Mouse (Mus musculus) hindbrain, embryonic 10.5 days (tissue): ENCODE measurements around the gene Zc3h13. TPM values are rescaled to one million over a fixed set of nuclear protein-coding genes. Genes with fewer than 3 reads are reported as not detected.

ENCODE experiments used
- DNase-seq: peaks from one replicate; pipeline ENCODE4 v3.0.0-alpha.2; 2017; ENCODE audit warnings: low spot score
- H3K27ac ChIP-seq: fragments of 300-500 bp; sonication (generic); 2 replicates; pipeline ENCODE4 v1.5.1; 2016; ENCODE audit warnings: mild to moderate bottlenecking, moderate library complexity
- H3K27me3 ChIP-seq: fragments of 300-500 bp; sonication (generic); 2 replicates; pipeline ENCODE4 v1.6.1; 2016; ENCODE audit warnings: mild to moderate bottlenecking; ENCODE audit not compliant: poor library complexity, insufficient read depth, severe bottlenecking
- H3K36me3 ChIP-seq: fragments of 300-500 bp; sonication (generic); 2 replicates; pipeline ENCODE4 v1.6.1; 2016; ENCODE audit warnings: mild to moderate bottlenecking, moderate library complexity
- H3K4me1 ChIP-seq: fragments of 300-500 bp; sonication (generic); replicated peaks from 2 replicates; pipeline ENCODE4 v1.6.1; 2016; ENCODE audit warnings: mild to moderate bottlenecking
- H3K4me3 ChIP-seq: fragments of 300-500 bp; sonication (generic); 2 replicates; pipeline ENCODE4 v1.5.1; 2016; ENCODE audit warnings: mild to moderate bottlenecking, moderate library complexity
- H3K9me3 ChIP-seq: fragments of 300-500 bp; sonication (generic); 2 replicates; pipeline ENCODE4 v1.6.1; 2016; ENCODE audit warnings: mild to moderate bottlenecking, moderate library complexity
- WGBS: fragments of 180-500 bp; shearing (Covaris S2); methylation state at CpG from one replicate; pipeline ENCODE4 v1.1.7; 2016; 5-methylcytosine and 5-hydroxymethylcytosine counted together
- polyA plus RNA-seq: library from polyadenylated mRNA; unstranded; fragments of >200 nt; fragmentation: Nextera tagmentation; extraction: Ambion mirVana; gene quantifications from 2 replicates; pipeline ENCODE4 v1.2.1, GENCODE M21; 2016

The Zc3h13 gene
- polyA plus RNA-seq, 1 experiment from 2014 or later: 32.2 TPM

DNA sequence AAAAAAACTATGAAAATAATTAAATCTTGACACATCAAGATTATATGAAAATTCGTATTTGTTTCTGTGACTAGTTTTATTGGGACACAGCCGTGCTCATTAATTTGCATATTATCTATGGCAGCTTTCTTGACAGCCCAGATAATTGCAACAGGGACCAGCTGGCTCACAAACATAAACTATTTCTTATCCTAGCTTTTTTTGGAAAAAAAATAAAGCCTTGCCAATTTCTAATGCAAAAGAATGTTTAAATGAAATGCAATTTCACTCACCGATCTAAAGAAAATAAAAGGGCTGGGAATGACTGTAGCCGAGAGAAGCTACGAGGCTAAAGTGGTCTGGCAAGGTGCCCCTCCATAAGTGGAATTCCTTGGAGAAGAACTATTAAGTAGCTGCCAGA, 3.8 kb upstream of the Zc3h13 start:
- Histone ChIP-seq H3K27me3 (no peaks in the 10 kb centered on the region), H3K36me3 (no peaks in the 10 kb centered on the region), H3K27ac (no peak overlapping the region), H3K4me3 (no peak overlapping the region), H3K4me1 (peaks cover 13% of the 10 kb centered on the region), H3K9me3 (no peaks in the 10 kb centered on the region)
- no peak for DNase-seq
- 83% methylated on average over 5 of the region's 5 CpGs for WGBS

DNA sequence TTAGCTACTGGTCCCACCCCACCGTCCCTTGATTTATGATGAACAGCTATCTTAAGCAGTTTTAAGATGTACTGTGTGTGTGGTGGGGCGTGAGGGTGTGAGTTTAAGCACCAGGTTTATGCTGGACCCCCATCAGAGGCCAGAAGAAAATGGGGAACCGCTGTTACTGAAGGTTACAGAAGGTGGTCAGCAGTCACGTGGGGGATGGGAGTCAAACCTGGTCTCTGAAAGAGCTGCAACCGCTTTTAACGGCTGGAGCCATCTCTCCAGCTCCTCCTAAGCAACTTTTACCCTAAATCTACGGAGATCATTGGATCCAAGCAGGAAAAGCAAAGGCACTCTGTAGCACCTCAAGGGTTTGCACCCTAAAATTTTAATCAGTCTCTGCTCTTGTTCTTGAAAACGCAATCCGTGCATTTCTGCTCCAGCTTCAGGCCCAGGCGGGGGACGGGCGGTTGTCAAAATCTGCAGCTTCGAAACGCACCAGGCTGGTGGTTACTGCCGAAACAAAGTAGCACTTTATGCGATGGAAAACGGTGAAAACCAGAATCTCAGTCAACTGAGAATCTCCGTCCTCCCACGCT, 472 bp upstream of the Zc3h13 start:
- WGBS: 6% methylated on average over 19 of the region's 19 CpGs
- DNase-seq: no peak

DNA sequence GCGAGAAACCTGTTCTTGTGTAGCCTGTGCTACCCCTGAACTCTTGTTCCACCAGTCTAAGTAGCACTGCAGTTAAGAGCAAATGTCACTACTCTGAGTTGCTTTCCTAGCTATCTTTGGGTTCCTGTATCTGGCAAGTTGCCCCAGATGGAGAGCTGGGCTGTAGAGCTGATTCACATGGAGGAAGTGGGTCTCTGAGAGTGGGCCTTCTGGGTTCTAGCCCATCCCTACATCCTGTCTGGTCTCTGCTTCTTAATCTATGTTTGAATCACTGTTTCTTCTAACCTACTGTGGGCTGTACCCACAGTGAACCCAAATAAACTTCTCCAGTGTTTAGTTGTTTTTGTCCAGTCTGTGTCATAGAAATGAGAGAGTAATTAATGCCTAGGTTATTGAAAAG, 16.9 kb downstream of the Zc3h13 start:
- DNase-seq: no peak
- peaks cover 3% of the 10 kb centered on the region; the same call in 1 of the 2 replicates for H3K4me1 ChIP-seq
- no peaks in the 10 kb centered on the region for H3K27me3 ChIP-seq
- H3K9me3 ChIP-seq: no peaks in the 10 kb centered on the region
- WGBS: 91% methylated on average over 1 of the region's 1 CpGs
- H3K4me3 ChIP-seq: no peak overlapping the region
- H3K27ac ChIP-seq: no peak overlapping the region
- H3K36me3 ChIP-seq: no peaks in the 10 kb centered on the region

More for the DNA sequence above, 472 bp upstream of the Zc3h13 start:
- Histone ChIP-seq H3K9me3 (no peaks in the 10 kb centered on the region), H3K36me3 (no peaks in the 10 kb centered on the region), H3K27me3 (no peaks in the 10 kb centered on the region), H3K4me3 (peak overlapping the region; percentile 94), H3K4me1 (peaks cover 18% of the 10 kb centered on the region), H3K27ac (peak overlapping the region; percentile 91)

DNA sequence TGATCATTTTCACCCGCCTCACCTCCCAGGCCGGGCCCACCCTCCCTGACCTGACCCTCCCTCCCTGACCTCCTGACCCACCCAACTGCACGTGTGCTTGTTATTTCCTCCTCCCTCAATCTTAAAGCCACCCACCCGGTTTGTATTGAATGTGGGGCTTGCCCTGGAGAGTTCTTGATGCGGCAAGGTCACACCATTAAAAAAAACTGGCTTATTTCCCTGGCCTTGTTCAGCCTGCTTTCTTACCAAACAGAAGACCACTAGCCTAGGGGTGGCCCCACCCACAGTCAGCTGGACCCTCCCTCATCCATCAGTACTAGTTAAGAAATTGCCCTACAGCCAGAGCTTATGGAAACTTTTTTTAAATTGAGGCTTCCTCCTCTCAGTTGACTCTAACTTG, 19.6 kb downstream of the Zc3h13 start:
- 38% methylated on average over 5 of the region's 5 CpGs for WGBS
- H3K27ac ChIP-seq: no peak overlapping the region
- H3K4me1 ChIP-seq: peaks cover 3% of the 10 kb centered on the region; the same call in 1 of the 2 replicates
- DNase-seq: no peak
- no peaks in the 10 kb centered on the region for H3K36me3 ChIP-seq
- no peaks in the 10 kb centered on the region for H3K27me3 ChIP-seq
- no peak overlapping the region for H3K4me3 ChIP-seq
- no peaks in the 10 kb centered on the region for H3K9me3 ChIP-seq

DNA sequence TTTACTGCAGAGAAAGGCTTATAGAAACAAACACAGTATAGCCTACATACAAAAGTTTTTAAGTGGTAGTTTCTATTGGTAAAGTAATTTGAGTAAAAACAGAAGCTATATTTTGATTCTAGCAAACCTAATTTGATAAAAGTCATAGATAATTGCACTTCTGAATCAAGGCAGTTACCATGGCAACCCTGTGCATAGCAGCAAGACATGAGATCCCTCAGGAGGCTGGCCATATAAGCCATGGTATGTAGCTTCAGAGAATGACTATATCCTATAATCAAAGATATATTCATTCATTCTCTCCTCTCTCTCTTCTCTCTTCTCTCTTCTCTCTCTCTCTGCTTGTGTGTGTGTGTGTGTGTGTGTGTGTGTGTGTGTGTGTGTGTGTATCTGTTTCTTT, 23.7 kb downstream of the Zc3h13 start:
- H3K27ac ChIP-seq: no peak overlapping the region
- H3K4me3 ChIP-seq: no peak overlapping the region
- H3K4me1 ChIP-seq: peaks cover 3% of the 10 kb centered on the region; the same call in 1 of the 2 replicates
- peaks cover 4% of the 10 kb centered on the region; the same call in 1 of the 2 replicates for H3K36me3 ChIP-seq
- no peak for DNase-seq
- no peaks in the 10 kb centered on the region for H3K9me3 ChIP-seq
- no peaks in the 10 kb centered on the region for H3K27me3 ChIP-seq

DNA sequence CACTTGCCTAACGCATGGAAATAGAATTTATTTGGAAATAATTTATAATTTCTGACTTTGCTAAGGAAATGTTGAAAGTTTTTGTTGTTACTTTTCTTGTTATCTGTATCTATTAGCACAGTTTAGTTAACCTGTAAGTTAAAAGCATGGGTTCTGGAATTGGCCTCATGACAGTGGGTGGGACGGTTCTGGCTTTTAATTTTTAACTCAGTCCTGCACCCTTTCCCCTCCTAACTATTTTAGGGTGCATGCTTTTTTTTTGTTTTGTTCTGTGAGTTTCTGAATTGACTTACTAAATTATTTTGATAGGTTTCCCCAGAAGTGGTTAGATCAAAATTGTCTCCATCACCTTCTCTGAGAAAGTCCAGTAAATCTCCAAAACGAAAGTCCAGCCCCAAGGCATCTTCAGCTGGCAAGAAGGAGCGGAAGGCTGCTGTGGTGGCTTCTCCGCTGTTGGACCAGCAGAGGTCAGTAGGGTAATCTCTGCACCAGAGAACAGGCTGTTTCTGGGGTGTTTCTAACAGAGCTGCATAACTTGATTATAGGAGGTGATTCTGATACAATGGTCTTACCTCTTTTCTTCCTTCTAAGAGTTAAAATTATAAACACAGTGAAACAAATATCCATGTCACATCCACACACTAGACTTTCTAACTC, 25.3 kb downstream of the Zc3h13 start:
- no peaks in the 10 kb centered on the region for H3K4me1 ChIP-seq
- H3K36me3 ChIP-seq: peaks cover 8% of the 10 kb centered on the region; the same call in 1 of the 2 replicates
- H3K27ac ChIP-seq: no peak overlapping the region
- peak; percentile 16 for DNase-seq
- no peak overlapping the region for H3K4me3 ChIP-seq
- H3K27me3 ChIP-seq: no peaks in the 10 kb centered on the region
- 63% methylated on average over 5 of the region's 5 CpGs for WGBS
- H3K9me3 ChIP-seq: no peaks in the 10 kb centered on the region

DNA sequence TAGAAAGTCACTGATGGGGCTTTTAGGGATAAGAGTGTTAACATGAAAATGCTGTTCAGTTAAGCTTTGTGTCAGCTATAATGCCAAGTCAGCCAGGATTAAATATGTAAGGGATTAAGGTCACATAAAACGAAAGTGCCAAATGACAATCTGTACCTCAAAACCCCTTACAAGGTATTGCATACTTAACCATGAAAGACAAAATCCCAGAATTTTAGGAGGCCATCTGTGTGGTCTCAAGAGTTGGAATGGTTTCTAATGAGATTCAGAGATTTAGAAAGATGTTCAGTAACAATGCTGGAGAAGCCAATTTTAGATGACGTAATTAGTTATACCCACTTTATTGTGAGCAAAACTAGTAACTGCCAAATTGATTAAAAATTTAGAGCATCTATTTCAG, 30.3 kb downstream of the Zc3h13 start:
- DNase-seq: no peak
- Histone ChIP-seq H3K4me1 (no peaks in the 10 kb centered on the region), H3K27ac (no peak overlapping the region), H3K36me3 (peaks cover 8% of the 10 kb centered on the region; the same call in 1 of the 2 replicates), H3K4me3 (no peak overlapping the region), H3K9me3 (no peaks in the 10 kb centered on the region), H3K27me3 (no peaks in the 10 kb centered on the region)
- 92% methylated on average over 2 of the region's 2 CpGs for WGBS

DNA sequence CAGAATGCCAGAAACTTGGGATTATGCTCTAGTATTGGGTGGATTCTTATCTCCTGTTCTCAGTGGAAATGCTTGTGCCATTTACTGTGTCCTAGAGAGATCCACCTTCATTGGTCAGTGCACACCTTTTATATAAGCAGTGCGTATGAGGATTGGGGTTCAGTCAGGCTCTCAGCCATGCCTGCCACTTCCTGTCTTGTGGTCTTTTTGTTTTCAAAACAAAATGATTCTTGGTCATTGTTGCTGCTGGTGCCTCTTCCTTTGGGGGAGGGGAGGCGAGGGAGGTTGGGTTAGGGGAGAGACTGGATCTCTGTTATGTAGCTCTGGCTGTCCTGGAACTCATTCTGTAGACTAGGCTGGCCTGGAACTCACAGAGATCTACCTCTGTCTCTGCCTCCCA, 34.6 kb downstream of the Zc3h13 start:
- H3K9me3 ChIP-seq: no peaks in the 10 kb centered on the region
- no peaks in the 10 kb centered on the region for H3K4me1 ChIP-seq
- H3K36me3 ChIP-seq: peaks cover 28% of the 10 kb centered on the region
- no peak overlapping the region for H3K27ac ChIP-seq
- no peak for DNase-seq
- WGBS: 93% methylated on average over 2 of the region's 2 CpGs
- H3K27me3 ChIP-seq: no peaks in the 10 kb centered on the region
- no peak overlapping the region for H3K4me3 ChIP-seq

DNA sequence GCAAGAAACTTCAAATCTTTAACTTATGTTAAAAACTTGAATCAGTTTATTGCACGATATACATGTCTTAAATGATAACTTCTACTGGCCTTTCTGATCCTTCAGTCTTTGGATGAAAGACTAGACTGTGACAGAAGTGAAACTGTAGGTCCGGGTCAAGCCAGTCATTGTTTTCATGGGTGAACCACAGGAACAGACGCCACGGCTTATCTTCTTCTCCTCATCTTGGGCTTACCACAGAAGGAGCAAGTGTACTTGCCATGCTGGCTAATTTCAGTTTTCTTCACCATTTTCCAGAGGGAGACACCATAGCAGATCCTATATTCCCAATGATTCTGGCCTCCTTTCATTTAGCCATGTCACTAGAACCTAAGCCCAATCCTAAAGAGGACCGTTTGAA, 36.1 kb downstream of the Zc3h13 start:
- WGBS: 92% methylated on average over 5 of the region's 5 CpGs
- peaks cover 38% of the 10 kb centered on the region for H3K36me3 ChIP-seq
- H3K27ac ChIP-seq: no peak overlapping the region
- no peak overlapping the region for H3K4me3 ChIP-seq
- no peaks in the 10 kb centered on the region for H3K27me3 ChIP-seq
- no peaks in the 10 kb centered on the region for H3K9me3 ChIP-seq
- no peak for DNase-seq
- H3K4me1 ChIP-seq: no peaks in the 10 kb centered on the region

DNA sequence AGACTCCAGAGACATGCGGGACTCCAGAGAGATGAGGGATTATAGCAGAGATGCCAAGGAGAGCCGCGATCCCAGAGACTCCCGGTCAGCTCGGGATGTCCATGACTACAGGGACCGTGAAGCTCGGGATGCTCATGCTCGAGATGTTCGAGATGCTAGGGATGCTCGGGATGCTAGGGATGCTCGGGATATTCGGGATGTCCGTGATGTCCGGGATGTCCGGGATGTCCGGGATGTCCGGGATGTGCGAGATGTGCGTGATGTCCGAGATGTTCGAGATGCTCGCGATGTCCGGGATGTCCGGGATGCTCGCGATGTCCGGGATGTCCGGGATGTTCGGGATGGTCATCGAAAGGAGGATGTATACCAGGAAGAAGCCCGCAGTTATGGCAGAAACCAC, 39.2 kb downstream of the Zc3h13 start:
- WGBS: 96% methylated on average over 32 of the region's 32 CpGs
- no peak for DNase-seq
- Histone ChIP-seq H3K36me3 (peaks cover 59% of the 10 kb centered on the region), H3K9me3 (no peaks in the 10 kb centered on the region), H3K27ac (no peak overlapping the region), H3K27me3 (no peaks in the 10 kb centered on the region), H3K4me1 (no peaks in the 10 kb centered on the region), H3K4me3 (no peak overlapping the region)

DNA sequence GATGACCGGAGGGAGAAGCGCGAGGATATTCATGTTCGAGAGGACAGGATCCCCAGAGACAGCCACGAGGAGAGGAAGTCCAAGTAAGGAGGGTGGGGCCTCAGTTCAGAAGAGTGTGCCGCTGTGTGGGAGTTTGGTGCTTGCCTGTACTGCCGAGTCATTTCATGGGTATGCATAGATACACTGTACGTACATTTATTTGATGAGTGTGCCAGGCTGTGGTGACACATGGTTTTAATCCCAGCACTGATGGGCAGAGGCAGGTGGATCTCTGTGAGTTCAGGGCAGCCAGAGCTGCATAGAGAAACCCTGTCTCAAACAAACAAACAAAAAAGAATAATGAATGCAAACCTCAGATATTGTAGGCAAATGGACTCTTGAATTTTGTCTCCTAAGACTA, 43.9 kb downstream of the Zc3h13 start:
- Histone ChIP-seq H3K27ac (no peak overlapping the region), H3K4me1 (no peaks in the 10 kb centered on the region), H3K4me3 (no peak overlapping the region), H3K27me3 (no peaks in the 10 kb centered on the region), H3K36me3 (peaks cover 78% of the 10 kb centered on the region), H3K9me3 (no peaks in the 10 kb centered on the region)
- whole genome bisulfite sequencing: 90% methylated on average over 8 of the region's 8 CpGs
- DNase-seq: no peak

DNA sequence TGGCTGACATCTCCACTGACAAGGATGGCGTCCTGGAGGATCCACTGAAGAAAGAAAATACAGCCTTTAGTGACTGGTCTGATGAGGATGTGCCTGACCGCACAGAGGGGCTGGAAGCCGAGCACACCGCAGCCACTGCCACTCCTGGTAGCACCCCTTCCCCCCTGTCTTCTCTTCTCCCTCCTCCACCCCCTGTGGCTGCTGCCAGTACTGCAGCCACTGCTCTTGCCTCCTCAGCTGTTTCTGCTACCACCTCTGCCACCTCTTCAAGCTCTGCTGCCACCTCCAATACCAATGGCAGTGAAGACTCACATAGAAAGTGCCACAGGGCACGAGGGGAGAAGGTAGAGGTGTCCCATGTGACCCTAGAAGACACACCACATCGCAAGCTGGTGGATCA, 46.4 kb downstream of the Zc3h13 start:
- Histone ChIP-seq H3K27me3 (no peaks in the 10 kb centered on the region), H3K27ac (no peak overlapping the region), H3K36me3 (peaks cover 66% of the 10 kb centered on the region), H3K4me3 (no peak overlapping the region), H3K9me3 (no peaks in the 10 kb centered on the region), H3K4me1 (no peaks in the 10 kb centered on the region)
- WGBS: 77% methylated on average over 6 of the region's 6 CpGs
- DNase-seq: peak; percentile 11

DNA sequence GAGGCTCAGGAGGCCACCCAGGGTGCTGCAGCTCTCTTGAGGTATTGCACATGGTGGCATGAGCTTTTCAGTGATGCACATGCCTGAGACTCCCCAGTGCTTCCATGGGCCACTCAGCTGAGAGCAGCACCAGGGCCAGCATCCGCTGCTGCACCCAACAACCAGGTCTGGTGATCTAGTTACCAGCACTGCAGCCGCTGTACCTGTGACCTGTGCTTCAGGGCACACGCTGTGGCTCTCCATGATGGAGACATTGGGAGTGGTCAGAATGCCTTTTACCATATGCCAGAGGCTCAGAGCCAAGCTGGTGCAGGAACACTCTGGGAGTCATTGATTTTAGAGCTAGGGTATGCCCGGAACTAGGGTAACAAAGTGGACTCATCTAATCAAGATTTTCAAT, 50.1 kb downstream of the Zc3h13 start:
- Histone ChIP-seq H3K4me3 (no peak overlapping the region), H3K36me3 (peaks cover 81% of the 10 kb centered on the region), H3K27me3 (no peaks in the 10 kb centered on the region), H3K27ac (no peak overlapping the region), H3K9me3 (no peaks in the 10 kb centered on the region), H3K4me1 (no peaks in the 10 kb centered on the region)
- WGBS: 92% methylated on average over 4 of the region's 4 CpGs
- no peak for DNase-seq
